Mouse (Mus musculus): ENCODE data around the gene Mob3c. TPM values are rescaled to one million over a fixed set of nuclear protein-coding genes. Genes with fewer than 3 reads are reported as not detected.

Mob3c gene
- polyA plus RNA-seq, 1 experiment, result 3.5 TPM

DNA sequence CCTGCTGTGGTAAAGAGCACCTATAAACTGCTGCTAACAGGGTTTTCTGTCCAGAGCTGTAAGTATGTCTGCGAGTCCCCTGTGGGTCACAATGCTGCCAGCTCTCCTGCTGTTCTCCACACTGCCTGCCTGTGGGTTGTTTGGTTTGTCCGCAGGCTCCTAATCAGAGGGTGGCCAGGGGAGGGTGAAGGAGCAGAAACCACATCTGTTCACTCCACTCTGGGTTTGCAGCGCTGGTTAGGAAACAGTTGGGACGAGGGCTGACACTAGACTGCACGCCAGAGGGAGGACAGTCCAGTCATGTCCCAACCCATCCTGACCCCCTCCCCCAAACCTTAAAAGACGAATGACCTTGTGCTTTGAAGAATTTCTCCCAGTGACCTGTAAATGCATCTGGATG lies 27.2 kb downstream of the Mob3c start:
- no peak overlapping the region for H3K4me3 ChIP-seq (ENCODE audit: insufficient read depth, poor library complexity, severe bottlenecking)
- no peaks in the 10 kb centered on the region for H3K79me2 ChIP-seq (ENCODE audit: control insufficient read depth, insufficient read depth)
- no peaks in the 10 kb centered on the region for H3K27me3 ChIP-seq (ENCODE audit: control insufficient read depth, insufficient read depth, insufficient read length)
- H3ac ChIP-seq (ENCODE audit: control insufficient read depth, insufficient read length, low read depth), result no peak overlapping the region
- H3K36me3 ChIP-seq (ENCODE audit: control insufficient read depth, insufficient read depth), result peaks cover 15% of the 10 kb centered on the region
- no peak for TF ChIP-seq FOSL1 (IDR thresholded peaks at IDR 0.05; ENCODE audit: insufficient read depth, low read length, poor library complexity, severe bottlenecking)
- TF ChIP-seq MYOD1 (IDR thresholded peaks at IDR 0.05; ENCODE audit: control insufficient read depth, insufficient read length, low read depth), result no peak
- no peak for TF ChIP-seq MAX (IDR thresholded peaks at IDR 0.05)
- TF ChIP-seq CTCF (IDR thresholded peaks at IDR 0.05; ENCODE audit: control insufficient read depth, insufficient read depth, insufficient read length), result no peak
- no peak for TF ChIP-seq USF1 (IDR thresholded peaks at IDR 0.05; ENCODE audit: low read depth)
- no peak for TF ChIP-seq CEBPB (IDR thresholded peaks at IDR 0.05; ENCODE audit: low read depth)
- TF ChIP-seq MYOG (IDR thresholded peaks at IDR 0.05; ENCODE audit: control insufficient read depth, extremely low read depth, insufficient read length), result no peak
- no peaks in the 10 kb centered on the region for H3K79me3 ChIP-seq (ENCODE audit: low read depth)

DNA sequence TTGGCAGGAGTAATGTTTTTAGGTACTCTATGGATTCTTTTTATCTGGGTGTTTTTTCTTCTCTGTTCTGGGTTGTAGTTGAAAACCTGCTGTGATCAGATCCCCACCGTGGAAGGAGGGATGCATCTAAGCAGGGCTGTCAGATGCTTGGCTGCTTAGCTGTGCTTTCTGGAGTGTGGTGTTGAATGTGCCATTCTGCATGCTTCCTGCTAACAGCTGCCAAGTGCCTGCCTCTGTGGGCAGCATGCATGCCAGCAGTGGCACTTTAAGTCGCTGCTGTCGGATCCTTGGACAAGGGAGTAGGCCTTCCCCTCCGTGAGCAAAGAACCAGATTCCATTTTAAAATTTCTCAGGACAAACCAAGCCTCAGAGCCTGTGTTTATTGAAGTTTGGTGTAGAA lies 27.7 kb downstream of the Mob3c start:
- TF ChIP-seq FOSL1 (IDR thresholded peaks at IDR 0.05; ENCODE audit: insufficient read depth, low read length, poor library complexity, severe bottlenecking) (no peak), USF1 (IDR thresholded peaks at IDR 0.05; ENCODE audit: low read depth) (no peak), MYOG (IDR thresholded peaks at IDR 0.05; ENCODE audit: control insufficient read depth, extremely low read depth, insufficient read length) (no peak), CTCF (IDR thresholded peaks at IDR 0.05; ENCODE audit: control insufficient read depth, insufficient read depth, insufficient read length) (no peak), MAX (IDR thresholded peaks at IDR 0.05) (no peak), CEBPB (IDR thresholded peaks at IDR 0.05; ENCODE audit: low read depth) (no peak), MYOD1 (IDR thresholded peaks at IDR 0.05; ENCODE audit: control insufficient read depth, insufficient read length, low read depth) (no peak)
- peaks cover 17% of the 10 kb centered on the region for H3K36me3 ChIP-seq (ENCODE audit: control insufficient read depth, insufficient read depth)
- H3K4me3 ChIP-seq (ENCODE audit: insufficient read depth, poor library complexity, severe bottlenecking), result no peak overlapping the region

DNA sequence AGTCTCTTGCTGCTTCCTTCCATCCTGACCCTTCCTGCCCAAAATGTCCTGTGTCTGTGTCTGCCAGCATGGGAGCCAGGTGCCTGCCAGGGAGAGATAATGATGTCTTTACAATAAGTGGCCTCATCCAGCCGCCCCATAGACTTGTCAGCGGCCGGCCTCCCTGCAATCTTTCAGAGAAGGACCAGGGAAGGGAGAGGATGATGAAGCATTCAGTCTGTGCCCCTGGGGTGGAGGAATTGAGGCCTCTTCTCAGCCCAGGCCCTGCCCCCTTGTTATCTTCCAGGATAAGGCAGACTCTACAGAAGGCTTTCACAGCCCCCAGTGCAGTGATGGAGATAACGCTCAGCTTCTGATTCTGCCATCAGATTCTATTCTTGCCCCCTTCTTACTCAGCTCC lies 28.4 kb downstream of the Mob3c start:
- no peaks in the 10 kb centered on the region for H3K79me3 ChIP-seq (ENCODE audit: low read depth)
- H3K4me3 ChIP-seq (ENCODE audit: insufficient read depth, poor library complexity, severe bottlenecking), result no peak overlapping the region
- TF ChIP-seq CTCF (IDR thresholded peaks at IDR 0.05; ENCODE audit: control insufficient read depth, insufficient read depth, insufficient read length), result no peak
- no peak for TF ChIP-seq FOSL1 (IDR thresholded peaks at IDR 0.05; ENCODE audit: insufficient read depth, low read length, poor library complexity, severe bottlenecking)
- TF ChIP-seq MAX (IDR thresholded peaks at IDR 0.05), result no peak
- TF ChIP-seq CEBPB (IDR thresholded peaks at IDR 0.05; ENCODE audit: low read depth), result no peak
- no peak for TF ChIP-seq MYOD1 (IDR thresholded peaks at IDR 0.05; ENCODE audit: control insufficient read depth, insufficient read length, low read depth)
- no peak for TF ChIP-seq USF1 (IDR thresholded peaks at IDR 0.05; ENCODE audit: low read depth)
- TF ChIP-seq MYOG (IDR thresholded peaks at IDR 0.05; ENCODE audit: control insufficient read depth, extremely low read depth, insufficient read length), result no peak
- no peaks in the 10 kb centered on the region for H3K27me3 ChIP-seq (ENCODE audit: control insufficient read depth, insufficient read depth, insufficient read length)
- no peaks in the 10 kb centered on the region for H3K79me2 ChIP-seq (ENCODE audit: control insufficient read depth, insufficient read depth)
- no peak overlapping the region for H3ac ChIP-seq (ENCODE audit: control insufficient read depth, insufficient read length, low read depth)
- H3K36me3 ChIP-seq (ENCODE audit: control insufficient read depth, insufficient read depth), result peaks cover 16% of the 10 kb centered on the region

More for the DNA sequence above, 27.7 kb downstream of the Mob3c start:
- Histone ChIP-seq H3K79me2 (ENCODE audit: control insufficient read depth, insufficient read depth) (no peaks in the 10 kb centered on the region), H3K27me3 (ENCODE audit: control insufficient read depth, insufficient read depth, insufficient read length) (no peaks in the 10 kb centered on the region), H3K79me3 (ENCODE audit: low read depth) (no peaks in the 10 kb centered on the region), H3ac (ENCODE audit: control insufficient read depth, insufficient read length, low read depth) (no peak overlapping the region)

DNA sequence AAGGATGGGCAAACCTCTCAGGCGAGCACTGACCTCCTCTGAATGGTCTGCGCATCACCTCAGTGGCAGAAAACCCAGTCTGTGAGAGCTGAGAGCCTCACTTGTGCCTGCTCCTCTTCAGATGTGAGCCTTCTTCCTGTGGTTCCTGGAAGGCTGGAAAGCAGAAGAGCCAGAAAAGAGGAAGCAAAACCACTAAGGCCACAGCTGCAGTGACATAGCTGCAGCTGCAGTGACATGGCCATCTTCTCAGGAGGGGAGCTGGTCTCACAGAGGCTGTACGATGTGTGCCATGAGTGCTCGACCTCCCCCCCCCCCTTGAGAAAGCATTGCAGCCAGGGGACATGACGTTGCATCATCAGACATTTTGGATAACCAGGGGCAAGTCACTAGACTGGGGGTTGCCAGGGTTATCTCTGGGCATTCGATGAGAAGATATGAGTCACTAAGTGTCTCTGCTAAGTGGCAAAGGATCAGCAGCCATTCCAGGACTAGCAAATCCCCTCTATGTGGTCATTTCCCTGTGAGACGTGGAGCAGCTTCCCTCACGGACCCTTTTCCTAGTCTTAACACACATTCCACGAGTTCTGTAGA lies 29.5 kb downstream of the Mob3c start:
- no peaks in the 10 kb centered on the region for H3K27me3 ChIP-seq (ENCODE audit: control insufficient read depth, insufficient read depth, insufficient read length)
- H3K4me3 ChIP-seq (ENCODE audit: insufficient read depth, poor library complexity, severe bottlenecking), result no peak overlapping the region
- TF ChIP-seq MAX (IDR thresholded peaks at IDR 0.05), result no peak
- no peak for TF ChIP-seq CTCF (IDR thresholded peaks at IDR 0.05; ENCODE audit: control insufficient read depth, insufficient read depth, insufficient read length)
- no peak for TF ChIP-seq CEBPB (IDR thresholded peaks at IDR 0.05; ENCODE audit: low read depth)
- no peak for TF ChIP-seq USF1 (IDR thresholded peaks at IDR 0.05; ENCODE audit: low read depth)
- TF ChIP-seq MYOG (IDR thresholded peaks at IDR 0.05; ENCODE audit: control insufficient read depth, extremely low read depth, insufficient read length), result no peak
- no peak for TF ChIP-seq FOSL1 (IDR thresholded peaks at IDR 0.05; ENCODE audit: insufficient read depth, low read length, poor library complexity, severe bottlenecking)
- TF ChIP-seq MYOD1 (IDR thresholded peaks at IDR 0.05; ENCODE audit: control insufficient read depth, insufficient read length, low read depth), result no peak
- H3ac ChIP-seq (ENCODE audit: control insufficient read depth, insufficient read length, low read depth), result no peak overlapping the region
- H3K79me3 ChIP-seq (ENCODE audit: low read depth), result no peaks in the 10 kb centered on the region
- no peaks in the 10 kb centered on the region for H3K79me2 ChIP-seq (ENCODE audit: control insufficient read depth, insufficient read depth)
- H3K36me3 ChIP-seq (ENCODE audit: control insufficient read depth, insufficient read depth), result peaks cover 16% of the 10 kb centered on the region

DNA sequence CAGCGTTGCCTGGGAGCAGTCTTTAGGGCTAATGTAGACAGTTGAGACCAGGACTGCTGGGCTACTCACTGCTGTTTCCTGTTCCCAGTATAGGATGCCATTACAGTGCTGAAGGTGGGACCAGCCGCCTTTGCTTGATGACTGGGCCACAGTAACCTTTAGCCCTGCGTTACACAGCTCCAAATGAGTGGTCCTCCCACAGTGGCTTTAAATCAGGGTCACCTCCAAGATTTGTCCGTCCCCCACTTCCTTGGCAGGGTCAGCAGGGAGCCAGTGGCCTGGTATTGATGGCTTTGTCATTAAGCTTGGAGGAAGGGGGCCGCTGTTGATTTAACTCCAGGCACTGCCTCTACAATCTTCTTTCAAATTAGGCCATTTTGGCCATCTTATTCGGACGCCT lies 35.5 kb downstream of the Mob3c start:
- Histone ChIP-seq H3ac (ENCODE audit: control insufficient read depth, insufficient read length, low read depth) (no peak overlapping the region), H3K36me3 (ENCODE audit: control insufficient read depth, insufficient read depth) (peaks cover 11% of the 10 kb centered on the region), H3K79me2 (ENCODE audit: control insufficient read depth, insufficient read depth) (no peaks in the 10 kb centered on the region), H3K27me3 (ENCODE audit: control insufficient read depth, insufficient read depth, insufficient read length) (no peaks in the 10 kb centered on the region), H3K79me3 (ENCODE audit: low read depth) (no peaks in the 10 kb centered on the region), H3K4me3 (ENCODE audit: insufficient read depth, poor library complexity, severe bottlenecking) (no peak overlapping the region)
- TF ChIP-seq MYOD1 (IDR thresholded peaks at IDR 0.05; ENCODE audit: control insufficient read depth, insufficient read length, low read depth) (no peak), MYOG (IDR thresholded peaks at IDR 0.05; ENCODE audit: control insufficient read depth, extremely low read depth, insufficient read length) (no peak), CTCF (IDR thresholded peaks at IDR 0.05; ENCODE audit: control insufficient read depth, insufficient read depth, insufficient read length) (no peak), USF1 (IDR thresholded peaks at IDR 0.05; ENCODE audit: low read depth) (no peak), FOSL1 (IDR thresholded peaks at IDR 0.05; ENCODE audit: insufficient read depth, low read length, poor library complexity, severe bottlenecking) (no peak), CEBPB (IDR thresholded peaks at IDR 0.05; ENCODE audit: low read depth) (no peak), MAX (IDR thresholded peaks at IDR 0.05) (no peak)

All from C2C12 (cell line).